Mouse (Mus musculus) layer of hippocampus, postnatal 36 days (tissue): ENCODE data around the gene Crtc2. TPM values are rescaled to one million over a fixed set of nuclear protein-coding genes. Genes with fewer than 3 reads are reported as not detected.

Experiments used
- DNase-seq, 2 experiments: peaks; one replicate each; pipeline ENCODE4 v3.0.0; 2022
- total RNA-seq, 2 experiments: library from RNA; stranded (reverse); gene quantifications; 2 replicates each; pipeline ENCODE4 v1.2.3; 2021

Gene Crtc2
- total RNA-seq: 10 to 100 TPM; 34.5 to 41.3 TPM

DNA sequence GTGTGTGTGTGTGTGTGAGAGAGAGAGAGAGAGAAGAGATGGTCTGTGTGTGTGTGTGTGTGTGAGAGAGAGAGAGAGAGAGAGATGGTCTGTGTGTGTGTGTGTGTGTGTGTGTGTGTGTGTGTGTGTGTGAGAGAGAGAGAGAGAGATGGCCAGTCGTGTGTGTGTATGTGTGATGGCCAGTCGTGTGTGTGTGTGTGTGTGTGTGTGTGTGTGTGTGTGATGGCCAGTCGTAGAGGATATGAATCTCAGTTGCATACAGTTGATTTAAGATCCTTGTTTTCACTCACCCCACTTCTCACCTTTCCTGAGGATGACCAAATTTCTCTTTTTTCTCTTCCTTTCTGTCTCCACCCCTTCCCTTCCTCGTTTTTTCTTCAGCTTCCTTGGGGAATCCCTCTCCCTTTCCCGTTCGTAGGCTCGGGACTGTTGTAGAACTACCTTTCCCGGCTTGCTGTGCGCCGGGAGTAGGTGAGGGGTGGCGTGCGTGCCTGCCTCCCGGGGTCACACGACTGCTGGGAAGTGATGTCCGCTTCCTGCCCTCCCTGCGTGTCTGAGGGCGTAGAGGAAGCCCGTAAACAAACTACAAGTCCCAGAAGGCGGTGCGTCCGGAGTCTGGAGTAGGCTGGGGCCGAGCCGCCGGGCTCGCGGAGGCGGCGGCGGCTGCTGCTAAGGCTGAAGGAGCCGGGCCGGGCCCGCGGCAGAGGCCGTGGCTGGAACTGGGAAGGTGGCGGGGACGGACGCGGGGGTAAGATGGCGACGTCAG is at the start of gene Crtc2:
TSS of gene Crtc2 (plus strand) at position 511 of the 766 bp plus-strand sequence.
- DNase-seq: peak; percentile 96 to 98

DNA sequence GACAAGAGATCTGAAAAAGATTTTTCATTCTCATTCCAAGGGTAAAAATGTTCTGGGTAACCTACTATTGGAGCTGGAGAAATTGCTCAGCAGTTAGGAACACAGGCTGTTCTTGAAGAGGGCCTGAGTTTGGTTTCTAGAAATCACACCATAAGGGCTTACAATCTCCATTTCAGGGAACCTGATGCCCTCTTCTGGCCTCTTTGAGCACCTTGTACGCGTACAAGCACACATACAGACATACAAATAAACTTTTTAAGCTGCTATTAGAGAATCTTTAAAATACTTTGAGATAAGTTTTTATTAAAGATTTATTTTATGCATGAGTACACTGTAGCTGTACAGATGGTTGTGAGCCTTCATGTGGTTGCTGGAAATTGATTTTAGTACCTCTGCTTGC is 49.4 kb upstream of the Crtc2 start:
- no peak for DNase-seq

DNA sequence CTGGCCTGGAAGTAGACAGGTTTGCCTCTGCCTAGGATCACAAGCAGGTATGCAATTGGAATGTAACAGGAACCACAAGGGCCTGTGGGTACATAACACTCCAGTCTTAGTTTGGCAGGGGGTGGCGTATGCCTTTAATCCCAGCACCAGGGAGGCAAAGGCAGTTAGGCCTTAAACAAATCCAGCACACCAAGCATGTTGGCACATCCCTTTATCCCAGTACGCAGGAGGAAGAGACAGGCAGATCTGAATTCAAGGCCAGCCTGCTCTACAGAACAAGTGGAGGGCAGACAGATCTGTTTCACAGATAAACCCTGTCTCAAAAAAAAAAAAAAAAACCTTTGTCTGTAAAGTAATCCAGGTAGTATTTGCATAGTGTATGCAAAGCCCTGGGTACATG is 45.3 kb upstream of the Crtc2 start:
- no peak for DNase-seq

DNA sequence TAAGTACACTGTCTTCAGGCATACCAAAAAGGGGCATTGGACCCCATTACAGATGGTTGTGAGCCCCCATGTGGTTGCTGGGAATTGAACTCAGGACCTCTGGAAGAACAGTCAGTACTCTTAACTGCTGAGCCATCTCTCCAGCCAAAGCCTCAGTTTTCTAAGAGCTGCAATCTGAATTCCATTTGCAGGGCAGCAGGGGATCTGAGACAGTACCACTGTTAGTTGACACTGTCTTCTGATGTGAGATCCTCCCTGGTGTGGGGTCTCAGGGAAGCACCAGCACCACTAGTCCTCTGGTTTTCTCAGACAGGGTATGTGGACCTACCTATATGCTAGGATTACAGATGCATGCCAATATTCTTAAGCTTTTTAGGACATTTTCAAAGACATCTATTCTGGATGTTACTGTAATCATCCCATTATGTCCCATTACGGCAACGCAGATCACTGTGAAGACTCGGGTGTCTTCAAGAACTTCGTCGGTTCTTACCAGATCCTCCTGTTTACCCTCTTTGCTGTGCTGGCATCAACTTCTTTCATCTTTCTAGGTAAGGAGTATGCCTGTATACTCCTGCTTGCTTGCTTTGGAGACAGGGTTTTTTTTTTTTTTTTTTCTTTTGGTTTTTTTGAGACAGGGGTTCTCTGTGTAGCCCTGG is 43.9 kb upstream of the Crtc2 start:
- no peak for DNase-seq

DNA sequence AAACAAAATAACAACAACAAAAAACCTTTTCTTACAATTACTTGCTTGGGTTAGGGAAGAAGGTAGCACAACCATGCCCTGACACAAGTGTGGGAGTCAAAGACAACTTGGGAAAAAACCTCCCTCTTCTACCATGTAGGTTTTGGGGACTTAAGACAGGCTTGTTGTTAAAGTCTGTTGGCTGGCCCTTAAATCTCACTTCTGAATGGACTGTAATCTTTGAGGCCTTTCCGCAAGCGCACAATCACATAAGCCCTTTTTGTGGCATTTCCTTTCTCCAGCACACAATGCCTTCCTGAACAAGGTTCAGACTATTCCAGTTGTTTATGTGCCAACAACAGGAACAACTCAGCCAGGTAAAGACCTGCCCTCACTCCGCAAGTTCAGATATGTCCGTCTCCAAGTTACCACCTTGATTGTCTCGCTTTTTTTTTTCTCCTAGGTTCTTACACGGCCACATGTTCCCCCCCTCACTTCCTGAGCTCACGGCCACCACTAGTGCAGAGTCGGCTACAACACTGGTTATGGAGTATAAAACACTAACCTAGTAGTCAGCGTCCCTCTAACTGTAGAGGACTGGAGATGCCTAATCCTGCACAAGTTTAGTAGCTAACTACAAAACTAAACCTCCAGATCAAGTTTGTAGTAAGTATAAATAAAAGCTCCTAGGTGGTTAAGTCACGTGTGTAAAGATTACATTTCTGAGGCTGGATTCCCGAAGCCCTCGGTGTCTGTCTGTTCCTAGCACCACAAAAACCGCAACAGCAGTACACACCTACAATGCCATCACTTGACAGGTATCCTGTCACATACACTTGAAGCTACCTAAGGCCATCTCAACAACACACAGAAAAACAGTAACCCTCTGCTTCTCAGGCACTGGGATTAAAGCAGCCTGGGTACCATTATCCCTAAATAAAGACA is 42.2 kb upstream of the Crtc2 start:
- DNase-seq: no peak

DNA sequence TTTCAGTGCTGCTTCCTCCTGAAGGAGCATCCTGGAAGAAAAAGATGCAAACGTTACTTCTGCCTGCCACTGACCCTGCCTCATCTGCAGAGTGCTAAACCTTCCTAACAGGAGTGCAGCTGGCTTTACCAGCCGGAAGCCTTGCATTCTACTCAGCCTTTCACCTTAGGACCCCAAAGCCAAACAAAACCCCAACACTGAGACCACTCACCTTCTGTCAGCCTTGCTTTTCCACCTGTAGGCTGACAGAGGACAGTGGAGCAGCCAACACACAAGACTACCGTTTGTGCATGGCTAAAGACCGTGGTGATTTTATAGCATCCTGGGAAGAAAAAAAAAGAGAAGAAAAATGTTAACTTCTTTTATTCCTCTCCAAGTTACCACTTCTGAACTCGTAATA is 41.2 kb upstream of the Crtc2 start:
- no peak for DNase-seq

DNA sequence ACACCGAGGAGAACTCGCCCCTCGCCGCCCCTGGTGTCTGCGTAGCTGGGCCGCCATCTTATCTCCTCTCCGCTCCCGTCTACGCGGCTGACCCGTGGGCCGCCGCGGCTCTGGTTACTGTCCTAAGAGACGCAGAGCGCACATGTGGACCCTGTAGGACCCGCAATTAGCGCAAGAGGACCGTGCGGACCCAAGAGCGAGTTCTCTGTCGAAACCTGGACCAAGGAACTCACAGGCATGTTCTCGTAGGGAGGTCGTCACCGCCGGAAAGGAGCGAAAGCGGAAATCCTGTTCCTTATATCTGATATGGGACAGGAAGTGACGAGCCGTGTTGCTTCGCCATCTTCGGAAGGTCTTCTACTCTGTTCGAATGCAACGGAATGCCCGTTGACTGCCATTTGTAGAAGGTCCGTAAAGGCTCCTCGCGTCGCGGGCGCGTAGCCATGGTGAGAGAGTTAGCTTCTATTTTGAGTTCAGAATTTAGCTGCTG is 40.5 kb upstream of the Crtc2 start, which contains the start of the genes Rps27 and Rab13:
TSS of gene Rps27 (minus strand) at position 275 of the 490 bp plus-strand sequence.
TSS of gene Rab13 (plus strand) at position 319 of the 490 bp plus-strand sequence.
- peak; percentile 90 to 92 for DNase-seq

DNA sequence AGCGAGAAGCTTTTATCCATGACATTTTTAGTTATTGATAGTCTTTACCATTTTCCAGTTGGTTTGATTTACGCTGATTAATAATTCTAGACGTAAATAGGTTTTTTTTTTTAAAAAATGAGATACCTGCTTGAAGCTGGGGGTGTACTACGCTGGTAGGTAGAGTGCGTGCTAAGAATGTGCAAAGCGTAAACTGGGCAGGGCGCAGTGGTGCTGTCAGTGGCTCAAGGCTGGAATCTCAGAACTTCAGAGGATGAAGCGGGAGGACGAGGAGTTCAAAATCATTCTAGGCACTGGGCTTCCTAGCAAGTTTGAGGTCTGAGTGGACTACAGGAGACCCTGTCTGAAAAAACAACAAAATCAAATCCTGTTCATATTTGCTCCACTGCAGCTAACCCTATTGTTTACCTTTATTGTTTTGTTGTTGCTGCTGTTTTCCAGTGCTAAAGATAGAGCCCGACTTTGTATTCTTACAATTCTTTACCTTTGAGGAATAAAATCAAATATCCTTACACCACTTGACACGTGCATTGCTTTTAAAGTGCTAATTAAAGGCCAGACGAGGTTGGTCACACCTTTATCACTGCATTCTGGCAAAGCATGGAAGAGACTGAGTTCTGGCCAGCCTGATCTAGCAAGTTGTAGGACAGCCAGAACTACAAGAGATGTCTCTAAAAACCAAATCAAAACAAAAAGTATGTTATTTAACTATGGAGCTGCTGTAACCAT is 39.8 kb upstream of the Crtc2 start:
- DNase-seq: no peak

DNA sequence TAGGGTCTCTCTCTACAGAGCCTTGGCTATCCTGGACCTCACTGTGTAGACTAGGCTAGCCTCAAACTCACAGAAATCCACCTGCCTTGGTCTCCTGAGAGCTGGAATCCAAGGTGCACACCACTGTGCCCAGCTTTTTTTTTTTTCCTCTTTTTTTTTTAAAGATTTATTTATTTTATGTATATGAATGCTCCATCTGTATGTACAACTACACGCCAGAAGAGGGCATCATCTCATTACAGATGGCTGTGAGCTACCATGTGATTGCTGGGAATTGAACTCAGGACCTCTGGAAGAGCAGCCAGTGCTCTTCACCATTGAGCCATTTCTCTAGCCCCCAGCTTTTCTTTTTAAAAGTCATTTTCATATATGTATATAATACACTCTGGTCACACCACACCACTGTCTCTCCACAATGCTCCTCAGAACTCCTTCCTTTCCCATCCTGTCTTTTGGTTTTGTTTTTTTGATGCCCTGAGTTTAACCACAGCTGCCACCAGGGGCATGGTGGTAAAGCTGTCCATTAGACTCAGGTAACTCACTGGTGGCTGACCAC is 38.1 kb upstream of the Crtc2 start:
- DNase-seq: no peak

DNA sequence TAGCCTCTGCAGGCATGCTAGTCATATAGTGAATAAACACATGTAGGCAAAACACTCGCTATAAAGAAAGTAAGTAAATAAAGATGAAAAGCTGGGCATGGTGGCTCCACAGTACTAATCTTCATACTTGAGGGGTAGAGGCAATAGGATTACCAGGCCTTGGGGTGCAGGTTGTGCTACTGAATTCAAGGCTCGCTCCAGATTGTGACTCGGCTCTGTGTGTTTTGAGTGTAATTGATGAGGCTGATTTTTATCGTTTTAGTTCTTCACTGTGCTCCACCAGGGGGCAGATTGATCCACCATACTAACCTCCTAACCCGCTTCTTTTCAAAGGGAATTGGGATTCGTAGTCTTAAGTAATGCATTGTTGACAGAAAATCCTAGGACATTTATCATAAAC is 33.9 kb upstream of the Crtc2 start:
- DNase-seq: peak; percentile 24 to 43

DNA sequence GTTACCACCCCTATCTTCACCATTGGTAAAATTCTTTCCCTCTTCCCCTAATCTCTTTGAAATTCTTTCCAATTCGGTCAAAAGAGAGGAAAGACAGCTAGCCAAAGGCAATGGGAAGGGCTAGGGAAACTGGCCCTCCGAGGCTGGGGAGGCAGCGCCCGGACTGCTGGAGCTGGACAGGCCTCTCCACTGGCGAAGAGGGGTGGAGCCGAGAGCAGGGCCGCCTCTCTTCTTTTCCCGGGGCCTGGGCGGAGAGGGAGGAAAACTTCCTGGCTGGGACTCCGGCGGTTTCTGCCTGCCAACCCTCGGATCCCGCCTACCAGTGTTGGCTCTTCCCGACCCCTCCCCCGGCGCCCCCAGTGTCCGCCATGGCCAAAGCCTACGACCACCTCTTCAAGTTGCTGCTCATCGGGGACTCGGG is 33.4 kb upstream of the Crtc2 start:
- peak; percentile 38 to 40 for DNase-seq

DNA sequence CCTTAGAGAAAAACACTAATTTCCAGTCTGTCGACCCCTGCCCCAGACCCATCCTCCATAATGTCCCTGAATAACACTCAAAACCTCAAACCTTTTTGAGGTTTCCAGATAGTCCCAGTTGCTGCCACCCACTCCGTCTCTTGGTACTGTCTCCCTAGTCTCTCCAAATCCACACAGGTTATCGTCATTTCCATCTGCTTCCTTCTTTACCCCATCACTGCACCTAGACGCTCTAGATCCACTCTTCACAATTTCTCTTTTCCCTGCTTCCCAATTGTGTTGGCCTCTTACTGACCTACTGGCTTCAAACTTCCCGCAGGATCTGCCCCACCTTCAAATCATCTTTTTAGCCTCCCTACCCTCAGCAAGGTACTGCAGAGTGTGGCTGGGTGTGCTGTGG is 32.8 kb upstream of the Crtc2 start:
- no peak for DNase-seq

DNA sequence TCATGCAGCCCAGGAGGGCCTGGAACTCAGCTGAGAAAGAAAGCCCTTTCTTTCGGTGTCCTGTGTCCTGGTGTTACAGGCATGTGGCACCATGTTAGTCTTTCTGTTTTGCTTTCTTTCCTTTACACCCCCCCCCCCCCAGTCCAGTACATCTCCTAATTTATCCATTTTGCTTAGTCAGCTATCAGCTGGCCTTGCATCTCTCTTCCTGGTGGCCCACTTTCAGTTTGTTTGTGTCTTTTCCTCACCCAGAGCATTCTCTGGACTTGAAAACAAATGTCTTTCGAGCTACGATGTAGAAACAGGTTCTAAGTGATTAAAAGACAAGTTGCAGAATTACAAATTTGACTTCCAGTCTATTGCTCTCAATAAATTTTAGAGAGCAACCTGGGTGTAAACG is 31.5 kb upstream of the Crtc2 start:
- no peak for DNase-seq

DNA sequence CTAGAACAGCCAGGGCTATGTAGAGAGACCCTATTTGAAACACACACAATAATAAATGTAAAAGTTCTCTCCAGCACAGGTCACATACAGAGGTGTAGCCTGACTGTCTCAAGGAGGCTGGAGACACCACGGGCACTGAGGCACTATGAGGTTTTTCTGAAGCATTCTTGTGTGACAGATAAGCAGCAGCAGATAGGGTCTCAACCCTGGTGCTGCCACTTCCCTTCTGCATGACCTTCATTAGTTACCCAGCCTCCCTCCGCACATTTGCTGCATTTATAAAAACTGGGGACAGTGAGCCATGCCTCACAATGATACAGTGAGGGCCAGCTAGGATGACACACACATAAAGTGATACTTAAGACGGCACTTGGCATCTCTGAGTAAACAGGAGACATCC is 31.0 kb upstream of the Crtc2 start:
- DNase-seq: no peak

DNA sequence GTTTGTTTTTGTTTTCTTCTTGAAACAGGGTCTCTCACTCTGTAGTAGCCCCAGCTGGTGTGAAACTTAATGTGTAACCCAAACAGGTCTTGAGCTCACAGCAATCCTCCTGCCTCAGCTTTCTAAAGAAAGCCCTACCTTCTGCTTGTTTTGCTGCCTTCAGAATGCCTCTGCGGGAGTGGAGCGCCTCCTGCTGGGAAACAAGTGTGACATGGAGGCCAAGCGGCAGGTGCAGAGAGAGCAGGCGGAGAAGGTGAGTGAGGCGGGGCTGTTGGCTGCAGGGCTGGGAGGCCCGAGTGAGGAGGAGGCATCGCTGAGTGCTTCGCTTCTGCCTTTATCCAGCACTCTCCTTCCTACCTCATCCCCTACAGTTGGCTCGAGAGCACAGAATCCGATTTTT is 29.6 kb upstream of the Crtc2 start:
- DNase-seq: no peak

DNA sequence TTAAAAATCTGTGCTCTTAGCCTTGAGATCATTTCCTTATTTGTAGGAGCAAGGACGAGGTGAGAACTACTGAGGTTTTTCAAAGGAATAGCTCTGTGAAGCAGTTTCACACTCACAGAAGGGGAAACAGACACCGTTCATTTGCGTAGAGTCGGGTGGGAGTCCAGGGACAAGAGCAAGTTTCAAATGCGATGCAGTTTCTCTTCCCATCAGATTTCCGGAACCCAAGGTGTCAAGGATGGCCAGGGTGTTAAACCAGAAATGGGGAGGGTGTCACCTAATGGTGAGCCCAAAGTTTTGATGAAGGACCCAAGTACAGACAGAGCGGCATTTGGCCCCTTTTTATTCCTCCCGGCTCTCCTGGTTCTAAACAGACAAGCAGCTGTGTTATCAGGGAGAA is 22.9 kb upstream of the Crtc2 start:
- DNase-seq: no peak

DNA sequence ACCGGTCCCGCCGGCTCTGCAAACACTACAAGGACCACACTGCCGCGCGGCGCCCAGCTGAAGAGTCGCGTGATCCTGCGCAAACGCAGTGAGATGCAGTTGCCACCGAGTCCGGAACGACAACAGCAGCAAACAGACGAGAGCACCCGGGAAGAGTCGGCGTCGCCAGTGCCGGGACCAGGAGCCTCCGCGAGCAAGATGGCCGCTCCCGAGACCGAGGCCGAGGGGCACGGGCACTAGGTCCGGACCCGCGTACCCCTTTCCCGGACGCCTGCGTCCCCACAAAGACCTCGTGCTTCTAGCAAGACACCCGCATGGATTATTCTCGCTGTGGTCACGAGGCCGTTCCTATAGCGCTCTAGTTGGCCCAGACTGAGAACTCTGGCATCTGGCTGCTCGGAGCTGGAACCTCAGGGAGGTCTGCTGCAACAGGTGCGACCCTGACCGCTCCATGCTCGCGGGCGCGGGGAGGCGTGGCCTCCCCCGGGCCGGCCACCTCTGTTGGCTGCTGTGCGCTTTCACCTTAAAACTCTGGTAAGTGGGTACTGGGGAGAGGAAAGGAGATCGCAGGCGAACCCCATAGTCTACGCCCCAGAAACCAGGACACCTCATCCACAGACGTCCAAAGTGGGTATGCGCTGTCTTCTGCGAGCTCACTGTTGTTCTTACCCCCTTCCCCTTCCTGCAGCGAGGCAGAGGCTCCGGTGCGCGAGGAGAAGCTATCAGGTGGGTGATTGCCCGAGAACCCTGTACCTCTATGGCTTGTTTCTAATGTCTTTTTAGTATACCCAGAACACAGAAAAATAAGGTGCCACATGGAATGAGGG is 22.2 kb upstream of the Crtc2 start, which contains the start of gene Jtb:
TSS of gene Jtb (plus strand) at position 91 of the 827 bp plus-strand sequence.
- peak; percentile 95 for DNase-seq

DNA sequence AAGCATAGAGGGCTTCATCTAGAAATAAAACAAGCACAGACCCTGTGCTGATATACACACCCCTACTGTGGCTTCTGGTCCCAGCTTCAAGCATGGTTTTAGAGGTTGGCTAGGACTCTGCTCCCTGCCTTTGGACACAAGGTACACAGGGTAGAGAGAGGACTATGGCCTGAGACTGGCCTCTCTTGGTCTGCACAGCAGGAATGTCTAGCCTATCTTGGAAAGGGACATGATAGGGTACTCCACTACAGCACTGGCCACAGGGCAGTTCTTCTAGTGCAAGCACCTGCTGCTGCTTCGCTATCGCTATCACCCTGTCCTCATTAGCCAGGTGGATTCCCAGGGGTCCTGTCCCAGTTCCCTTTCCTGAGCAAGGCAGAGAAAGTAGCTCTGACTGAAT is 12.7 kb upstream of the Crtc2 start:
- DNase-seq: no peak

DNA sequence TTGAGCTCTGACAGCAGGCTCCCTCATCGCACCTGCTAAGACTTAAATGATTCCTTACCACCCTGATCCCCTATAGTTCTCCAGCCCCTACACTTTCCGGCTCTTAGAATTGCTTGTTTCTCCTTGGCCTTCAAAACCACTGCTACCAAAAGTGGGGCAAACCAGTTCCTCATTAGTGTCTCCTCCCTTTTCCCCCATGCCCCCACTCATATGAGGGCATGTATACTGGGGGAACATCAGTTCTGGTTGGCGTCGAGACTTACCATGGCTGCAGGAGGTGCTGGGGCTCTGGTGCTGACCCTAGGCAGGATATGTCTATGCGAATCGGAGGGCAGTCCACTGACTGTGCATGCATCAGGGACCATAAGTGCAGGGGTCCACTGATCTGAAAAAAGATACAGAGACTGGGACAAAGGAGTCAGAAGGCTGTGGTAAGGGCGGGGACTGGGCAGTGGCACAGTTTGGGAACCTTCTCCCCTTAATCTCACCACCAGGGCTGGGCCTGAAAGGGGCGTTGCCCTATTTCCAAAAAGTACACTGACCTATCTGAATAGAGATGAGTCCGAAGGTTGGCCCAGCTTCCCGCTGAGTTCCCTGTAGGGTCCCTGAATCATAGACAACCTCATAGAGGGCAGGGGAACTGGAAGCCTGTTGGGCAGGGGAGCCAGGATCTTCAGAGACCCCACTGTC is 12.1 kb upstream of the Crtc2 start:
- no peak for DNase-seq
